Mouse (Mus musculus): ENCODE data around the gene Vmn2r28. TPM values are rescaled to one million over a fixed set of nuclear protein-coding genes. Genes with fewer than 3 reads are reported as not detected.
"Not testable (repeated sequence)": the region's sequence is repeated elsewhere in the genome, so short reads cannot be mapped to it uniquely, and the experiment has no call there.

Gene Vmn2r28
- not detected for total RNA-seq (2022)

DNA sequence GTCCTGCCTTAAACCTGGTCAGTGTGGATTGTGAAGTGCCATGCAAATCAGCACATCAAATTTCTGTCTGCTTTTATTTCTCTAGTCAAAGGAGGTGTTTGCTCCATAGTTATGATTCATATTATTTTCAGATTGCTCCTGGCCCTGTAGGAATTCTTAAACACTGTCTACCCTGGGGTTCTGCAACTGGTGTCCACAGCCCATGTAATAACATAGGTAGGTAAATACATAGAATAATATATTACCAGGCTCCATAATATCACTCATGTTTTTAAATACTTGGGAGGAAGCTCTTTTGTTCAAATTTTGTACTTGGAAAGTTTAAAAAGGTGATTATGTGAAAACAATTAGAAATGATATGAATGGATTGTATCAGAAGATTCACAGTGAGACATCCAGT is at the start of gene Vmn2r28:
Vmn2r28 (minus strand) TSS at position 101 of the 400 bp plus-strand sequence.
- not testable (repeated sequence) for DNase-seq (ENCODE audit: low spot score in 2 of 2)

DNA sequence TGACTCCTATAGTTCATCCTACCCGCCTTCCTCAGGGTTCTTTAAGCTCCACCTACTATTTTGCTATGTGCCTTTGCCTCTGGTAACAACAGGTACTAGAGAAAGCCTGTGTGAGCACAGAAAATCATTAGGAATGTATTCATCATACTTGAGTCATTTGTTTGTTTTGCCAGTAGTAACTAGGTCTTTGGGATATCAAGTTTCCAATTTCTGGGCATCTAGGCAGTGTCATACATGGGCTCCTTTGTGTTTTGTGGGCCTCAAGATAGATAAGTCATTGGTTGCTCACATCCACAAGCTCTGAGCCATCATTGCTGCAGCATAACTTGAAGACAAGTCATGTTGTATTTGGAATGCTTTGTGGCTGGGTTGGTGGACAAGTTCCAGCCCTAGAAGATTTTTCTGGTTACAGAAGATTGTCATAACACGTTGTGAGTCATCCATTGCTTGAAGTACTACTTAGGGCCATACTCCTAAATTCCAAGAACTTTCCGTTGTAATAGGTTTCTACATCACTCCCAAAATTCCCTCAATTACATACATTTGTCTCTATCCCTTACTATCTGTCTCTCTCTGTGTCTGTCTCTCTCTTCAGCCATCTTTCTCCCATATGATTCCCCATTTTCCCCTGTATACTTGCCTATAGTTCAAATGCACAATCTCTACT is 47.1 kb upstream of the Vmn2r28 start:
- not testable (repeated sequence) for DNase-seq (ENCODE audit: low spot score in 2 of 2)

DNA sequence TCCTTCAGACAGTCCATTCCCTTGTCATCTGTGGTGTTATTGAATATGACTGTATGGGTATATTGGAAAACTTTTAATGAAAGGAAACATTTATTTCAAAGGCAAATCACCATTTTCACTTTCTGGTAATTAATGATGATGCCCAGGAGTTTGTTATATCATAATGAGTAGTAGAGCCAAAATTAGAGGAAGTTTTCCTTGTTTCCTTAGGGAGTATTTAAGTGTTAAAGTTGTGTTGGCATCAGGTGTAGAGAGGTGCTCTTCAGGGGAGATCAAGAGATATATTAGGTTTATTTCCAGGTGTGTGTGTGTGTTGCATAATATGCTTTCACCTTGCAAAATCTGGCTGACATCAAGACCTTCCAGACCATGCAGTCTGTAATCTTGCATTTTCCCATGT is 37.1 kb downstream of the Vmn2r28 start, which contains the start of gene Vmn1r59:
Vmn1r59 (minus strand) TSS at position 101 of the 400 bp plus-strand sequence.
- no peak for DNase-seq (ENCODE audit: low spot score in 2 of 2)

DNA sequence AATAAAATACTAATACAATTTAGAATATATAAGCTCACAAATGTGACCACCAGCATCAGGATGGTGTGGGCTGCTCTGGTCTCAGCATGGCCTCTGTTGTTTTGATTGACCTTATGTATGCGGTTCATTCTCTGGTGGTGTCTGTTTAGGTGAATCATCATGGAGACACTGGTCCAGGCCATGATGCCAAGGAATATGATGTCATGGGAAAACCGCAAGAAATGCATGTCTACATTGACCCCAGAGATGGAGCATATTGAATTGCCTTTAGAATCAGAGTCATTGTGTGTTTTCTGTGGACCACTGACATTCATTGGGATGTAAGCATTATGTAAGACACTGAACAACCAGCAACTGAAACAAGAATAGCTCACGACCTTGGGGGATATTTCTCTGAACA is 39.7 kb downstream of the Vmn2r28 start:
- not testable (repeated sequence) for DNase-seq (ENCODE audit: low spot score in 2 of 2)

DNA sequence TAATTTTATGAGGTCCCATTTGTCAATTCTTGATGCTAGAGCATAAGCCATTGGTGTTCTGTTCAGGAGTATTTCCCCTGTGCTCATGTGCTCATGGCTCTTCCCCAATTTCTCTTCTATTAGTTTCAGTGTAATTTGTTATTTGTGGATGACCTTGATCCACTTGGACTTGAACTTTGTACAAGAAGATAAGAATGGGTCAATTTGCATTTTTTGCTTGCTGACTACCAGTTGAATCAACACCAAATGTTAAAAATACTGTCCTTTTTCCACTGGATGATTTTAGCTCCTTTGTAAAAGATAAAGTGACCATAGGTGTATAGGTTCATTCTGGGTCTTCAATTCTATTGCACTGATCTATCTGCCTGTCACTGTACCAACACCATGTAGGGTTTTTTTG is 45.1 kb downstream of the Vmn2r28 start:
- no peak for DNase-seq (ENCODE audit: low spot score in 2 of 2)

Other genes with a start within 250 kb of the Vmn2r28 start
- not detected for gene Gm5065, start 143.4 kb downstream of the Vmn2r28 start, total RNA-seq (2022)
- gene Nlrp2, start 142.9 kb downstream of the Vmn2r28 start, total RNA-seq (2022) = not detected
- not detected for gene Vmn1r58, start 80.6 kb downstream of the Vmn2r28 start, total RNA-seq (2022)
- not detected for gene Vmn1r59, start 37.2 kb downstream of the Vmn2r28 start, total RNA-seq (2022)
- not detected for gene Vmn1r60, start 53.4 kb upstream of the Vmn2r28 start, total RNA-seq (2022)
- gene Vmn1r61, start 119.3 kb upstream of the Vmn2r28 start, total RNA-seq (2022) = not detected
- not detected for gene Vmn1r62, start 179.7 kb upstream of the Vmn2r28 start, total RNA-seq (2022)

Data from gastrocnemius, adult 8-10 months (tissue).